Mouse (Mus musculus): Measurements from ENCODE around the gene D430042O09Rik. TPM values are rescaled to one million over a fixed set of nuclear protein-coding genes. Genes with fewer than 3 reads are reported as not detected.

Gene D430042O09Rik
- polyA plus RNA-seq, 1 experiment from 2014 or later, result 8.1 TPM

DNA sequence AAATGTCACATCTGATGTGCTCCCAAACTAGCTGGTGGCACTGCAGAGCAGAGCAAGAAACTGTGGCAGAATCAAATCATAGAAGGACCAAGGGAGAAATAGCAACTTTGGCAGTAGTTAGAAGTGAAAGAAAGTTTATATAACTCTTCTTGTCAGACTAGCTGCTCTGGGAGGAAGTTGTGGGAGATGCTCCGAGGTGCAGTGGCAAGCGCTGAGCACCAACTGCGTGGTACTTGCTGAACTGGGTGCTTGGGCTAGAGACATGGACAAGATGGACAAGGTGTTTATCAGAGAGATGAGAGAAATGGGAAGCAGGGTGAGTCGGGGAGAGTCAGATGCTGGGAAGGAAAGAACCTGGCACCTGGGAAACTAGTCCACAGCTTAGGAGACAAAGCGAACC, 180.1 kb downstream of the D430042O09Rik start:
- WGBS, result 90% methylated on average over 5 of the region's 5 CpGs
- H3K9ac ChIP-seq, result no peak overlapping the region
- ATAC-seq, result no peak
- no peak overlapping the region for H3K4me3 ChIP-seq
- no peak overlapping the region for H3K4me2 ChIP-seq
- H3K36me3 ChIP-seq (ENCODE audit: poor library complexity, severe bottlenecking), result no peaks in the 10 kb centered on the region
- no peaks in the 10 kb centered on the region for H3K9me3 ChIP-seq (replicated peaks)
- peaks cover 14% of the 10 kb centered on the region for H3K4me1 ChIP-seq
- no peak overlapping the region for H3K27ac ChIP-seq
- H3K27me3 ChIP-seq, result no peaks in the 10 kb centered on the region

DNA sequence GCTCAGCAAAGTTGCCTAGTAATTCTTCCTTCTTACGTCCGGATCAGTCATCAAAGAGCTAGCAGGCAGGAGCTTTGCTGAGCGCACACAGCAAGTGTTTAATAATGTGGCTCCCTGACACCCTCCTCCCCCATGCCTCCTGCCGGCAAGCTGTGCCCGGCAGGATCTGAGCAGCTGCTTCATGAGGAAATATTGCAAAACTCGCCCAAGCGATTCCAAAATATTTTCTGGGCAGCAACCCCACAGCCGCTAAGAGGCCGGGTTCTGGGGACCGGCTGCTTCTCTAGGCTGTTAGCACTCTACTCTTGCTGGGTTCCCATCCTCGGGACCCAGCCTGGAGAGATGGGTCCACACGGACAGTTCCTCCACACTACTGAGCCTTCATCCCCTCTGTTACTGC, 180.7 kb downstream of the D430042O09Rik start:
- H3K27me3 ChIP-seq, result no peaks in the 10 kb centered on the region
- whole genome bisulfite sequencing, result 67% methylated on average over 12 of the region's 12 CpGs
- H3K4me1 ChIP-seq, result peaks cover 14% of the 10 kb centered on the region
- no peak overlapping the region for H3K4me2 ChIP-seq
- no peak overlapping the region for H3K9ac ChIP-seq
- H3K27ac ChIP-seq, result no peak overlapping the region
- no peaks in the 10 kb centered on the region for H3K36me3 ChIP-seq (ENCODE audit: poor library complexity, severe bottlenecking)
- H3K4me3 ChIP-seq, result no peak overlapping the region
- H3K9me3 ChIP-seq (replicated peaks), result no peaks in the 10 kb centered on the region
- no peak for ATAC-seq

DNA sequence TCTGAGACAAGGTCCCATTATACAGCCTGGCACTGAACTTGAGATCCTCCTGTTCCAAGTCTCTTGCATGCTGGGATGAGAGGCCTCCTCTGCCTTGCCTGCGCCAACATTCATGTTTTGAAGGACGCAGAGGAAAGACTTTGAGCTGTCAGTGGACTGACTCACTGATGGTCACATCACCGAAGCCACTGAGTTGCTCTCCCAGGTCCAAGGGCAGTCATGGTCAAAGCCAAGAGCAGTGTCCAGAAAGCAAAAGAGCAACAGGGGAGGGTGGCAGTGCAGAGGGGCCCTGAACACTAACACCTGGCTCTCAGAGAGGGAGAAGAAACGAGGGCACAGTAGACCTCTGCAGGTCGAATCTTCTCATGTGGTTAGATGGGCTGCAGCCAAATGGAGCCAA, 185.9 kb downstream of the D430042O09Rik start:
- WGBS, result 94% methylated on average over 5 of the region's 5 CpGs
- Histone ChIP-seq H3K4me2 (no peak overlapping the region), H3K4me1 (no peaks in the 10 kb centered on the region), H3K27ac (no peak overlapping the region), H3K4me3 (no peak overlapping the region), H3K9me3 (replicated peaks) (no peaks in the 10 kb centered on the region), H3K36me3 (ENCODE audit: poor library complexity, severe bottlenecking) (no peaks in the 10 kb centered on the region), H3K9ac (no peak overlapping the region), H3K27me3 (no peaks in the 10 kb centered on the region)
- ATAC-seq, result no peak

DNA sequence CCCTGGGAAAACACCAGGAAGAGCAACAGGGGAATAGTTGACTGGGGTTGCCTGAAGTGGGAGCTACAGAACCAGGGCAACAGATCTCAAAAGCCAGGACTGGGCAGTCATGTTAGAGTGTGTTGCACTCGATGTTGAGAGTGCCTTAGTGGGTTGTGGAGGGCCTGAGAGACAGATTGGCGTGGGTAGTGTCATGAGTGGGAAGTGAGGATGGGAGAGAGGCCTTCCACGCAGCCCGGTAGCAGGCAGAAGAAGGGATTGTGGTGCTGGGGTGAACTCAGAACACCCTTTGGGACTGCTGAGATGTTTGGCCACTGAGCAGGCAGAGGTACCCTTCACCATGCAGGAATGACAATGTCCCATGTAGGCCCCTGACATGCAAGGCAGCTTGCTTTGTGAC, 189.4 kb downstream of the D430042O09Rik start:
- H3K4me3 ChIP-seq, result no peak overlapping the region
- no peaks in the 10 kb centered on the region for H3K27me3 ChIP-seq
- no peak for ATAC-seq
- H3K9ac ChIP-seq, result no peak overlapping the region
- 79% methylated on average over 4 of the region's 4 CpGs for WGBS
- H3K36me3 ChIP-seq (ENCODE audit: poor library complexity, severe bottlenecking), result no peaks in the 10 kb centered on the region
- no peak overlapping the region for H3K4me2 ChIP-seq
- H3K27ac ChIP-seq, result no peak overlapping the region
- 0 out of 2 replicates have a peak, but pooled peaks cover 7% of the 10 kb centered on the region for H3K4me1 ChIP-seq
- no peaks in the 10 kb centered on the region for H3K9me3 ChIP-seq (replicated peaks)

DNA sequence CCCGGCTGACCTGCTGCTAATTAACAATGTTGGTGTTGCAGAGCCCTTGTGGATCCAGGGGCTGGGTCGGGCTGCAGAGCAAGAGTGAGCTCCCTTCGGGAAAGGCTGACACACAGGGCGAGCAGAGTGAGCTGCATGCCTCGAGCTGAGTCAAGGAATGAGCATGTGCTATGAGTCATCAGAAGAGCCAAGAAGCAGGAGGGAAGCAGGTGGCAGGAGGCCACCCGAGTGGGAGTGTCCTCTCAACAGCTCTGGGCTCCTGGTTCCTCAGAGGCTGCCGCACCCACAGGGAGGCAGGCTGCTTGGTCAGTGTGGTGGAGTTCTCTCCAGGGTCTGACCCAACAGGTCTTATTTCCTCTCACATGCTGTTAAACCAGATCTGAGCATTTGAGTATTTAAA, 191.3 kb downstream of the D430042O09Rik start:
- no peaks in the 10 kb centered on the region for H3K36me3 ChIP-seq (ENCODE audit: poor library complexity, severe bottlenecking)
- no peaks in the 10 kb centered on the region for H3K9me3 ChIP-seq (replicated peaks)
- no peak overlapping the region for H3K9ac ChIP-seq
- no peak overlapping the region for H3K4me2 ChIP-seq
- 58% methylated on average over 7 of the region's 7 CpGs for WGBS
- 0 out of 2 replicates have a peak, but pooled peaks cover 7% of the 10 kb centered on the region for H3K4me1 ChIP-seq
- no peak for ATAC-seq
- H3K27me3 ChIP-seq, result no peaks in the 10 kb centered on the region
- no peak overlapping the region for H3K27ac ChIP-seq
- H3K4me3 ChIP-seq, result no peak overlapping the region

DNA sequence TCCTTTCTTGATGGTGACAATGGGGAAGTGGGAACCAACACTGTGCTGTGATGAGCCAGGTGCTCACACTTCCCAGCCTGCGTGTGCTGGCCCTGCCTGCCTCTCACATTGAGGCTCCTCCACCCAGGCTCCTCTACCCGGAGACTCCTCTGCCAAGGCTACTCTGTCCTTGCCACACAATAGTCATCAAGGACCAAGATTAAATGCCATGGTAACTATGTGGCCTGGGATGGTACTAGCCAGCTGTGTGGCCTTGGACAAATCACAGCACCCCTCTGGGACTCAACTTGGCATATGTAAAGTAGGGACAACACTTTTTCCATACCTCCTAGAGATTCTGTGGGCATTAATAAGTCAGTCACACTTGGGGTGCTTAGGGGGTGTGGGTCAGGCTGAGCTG, 192.2 kb downstream of the D430042O09Rik start:
- 53% methylated on average over 2 of the region's 2 CpGs for WGBS
- 0 out of 2 replicates have a peak, but pooled peaks cover 7% of the 10 kb centered on the region for H3K4me1 ChIP-seq
- H3K9ac ChIP-seq, result no peak overlapping the region
- no peak overlapping the region for H3K4me3 ChIP-seq
- no peaks in the 10 kb centered on the region for H3K36me3 ChIP-seq (ENCODE audit: poor library complexity, severe bottlenecking)
- H3K27me3 ChIP-seq, result no peaks in the 10 kb centered on the region
- no peak overlapping the region for H3K27ac ChIP-seq
- H3K9me3 ChIP-seq (replicated peaks), result no peaks in the 10 kb centered on the region
- no peak for ATAC-seq
- H3K4me2 ChIP-seq, result no peak overlapping the region

DNA sequence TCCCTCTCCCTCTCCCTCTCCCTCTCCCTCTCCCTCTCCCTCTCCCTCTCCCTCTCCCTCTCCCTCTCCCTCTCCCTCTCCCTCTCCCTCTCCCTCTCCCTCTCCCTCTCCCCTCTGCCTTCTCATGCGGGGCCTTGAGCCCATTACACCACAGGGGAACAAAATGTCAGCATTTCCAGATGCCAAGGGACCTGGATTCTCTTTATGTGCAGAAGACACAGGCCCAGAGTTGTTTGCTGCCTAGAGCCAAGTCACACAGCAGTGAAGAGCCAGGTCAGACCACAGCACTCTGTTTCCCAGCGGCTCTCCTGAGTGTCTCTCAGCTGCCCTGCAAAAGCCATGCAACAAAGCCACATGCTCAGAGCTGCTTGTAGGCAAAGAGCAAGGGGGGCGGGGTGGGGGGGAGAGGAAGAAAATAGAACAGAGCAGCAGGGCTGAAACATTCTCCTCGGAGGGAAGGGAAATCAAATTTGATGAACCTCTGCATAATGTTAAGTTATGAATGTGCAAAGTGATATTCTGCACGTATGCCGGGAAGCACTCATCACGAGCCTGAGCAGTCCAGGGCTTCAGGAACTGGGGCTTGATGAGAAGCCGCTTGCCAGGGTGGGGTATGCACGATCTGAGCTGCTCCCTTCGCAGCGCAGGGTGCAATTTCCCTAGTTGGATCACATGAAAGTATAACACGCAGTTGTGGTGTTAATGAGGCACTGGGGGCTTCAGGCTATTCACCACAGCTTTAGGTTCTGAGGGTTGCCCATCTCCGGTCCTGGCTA, 192.9 kb downstream of the D430042O09Rik start:
- no peaks in the 10 kb centered on the region for H3K27me3 ChIP-seq
- no peaks in the 10 kb centered on the region for H3K36me3 ChIP-seq (ENCODE audit: poor library complexity, severe bottlenecking)
- no peak overlapping the region for H3K4me2 ChIP-seq
- no peak overlapping the region for H3K9ac ChIP-seq
- H3K27ac ChIP-seq, result no peak overlapping the region
- no peaks in the 10 kb centered on the region for H3K9me3 ChIP-seq (replicated peaks)
- H3K4me3 ChIP-seq, result no peak overlapping the region
- H3K4me1 ChIP-seq, result 0 out of 2 replicates have a peak, but pooled peaks cover 7% of the 10 kb centered on the region
- no peak for ATAC-seq
- 53% methylated on average over 13 of the region's 13 CpGs for WGBS

DNA sequence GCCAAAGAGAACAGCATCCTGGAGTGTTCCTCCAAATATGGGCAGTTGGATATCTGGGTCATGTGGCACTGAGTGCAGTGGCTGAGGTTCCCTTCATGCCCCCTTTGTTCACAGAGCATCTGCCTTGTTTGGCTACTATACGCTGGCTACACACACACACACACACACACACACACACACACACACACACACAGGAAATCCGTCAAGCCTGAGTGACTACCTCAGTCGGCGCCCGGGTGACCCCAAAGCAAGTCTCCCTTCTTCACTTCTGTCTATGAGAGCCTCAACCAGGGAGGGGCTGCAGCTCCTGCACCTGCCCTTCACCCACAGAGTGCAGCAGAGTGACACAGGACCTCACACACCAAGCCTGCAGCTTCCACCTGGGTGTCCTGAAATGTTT, 213.1 kb downstream of the D430042O09Rik start:
- no peak overlapping the region for H3K4me3 ChIP-seq
- H3K9ac ChIP-seq, result no peak overlapping the region
- H3K9me3 ChIP-seq (replicated peaks), result no peaks in the 10 kb centered on the region
- 0 out of 2 replicates have a peak, but pooled peaks cover 3% of the 10 kb centered on the region for H3K4me1 ChIP-seq
- ATAC-seq, result no peak
- WGBS, result 88% methylated on average over 5 of the region's 5 CpGs
- H3K36me3 ChIP-seq (ENCODE audit: poor library complexity, severe bottlenecking), result no peaks in the 10 kb centered on the region
- no peak overlapping the region for H3K4me2 ChIP-seq
- H3K27me3 ChIP-seq, result no peaks in the 10 kb centered on the region
- no peak overlapping the region for H3K27ac ChIP-seq

DNA sequence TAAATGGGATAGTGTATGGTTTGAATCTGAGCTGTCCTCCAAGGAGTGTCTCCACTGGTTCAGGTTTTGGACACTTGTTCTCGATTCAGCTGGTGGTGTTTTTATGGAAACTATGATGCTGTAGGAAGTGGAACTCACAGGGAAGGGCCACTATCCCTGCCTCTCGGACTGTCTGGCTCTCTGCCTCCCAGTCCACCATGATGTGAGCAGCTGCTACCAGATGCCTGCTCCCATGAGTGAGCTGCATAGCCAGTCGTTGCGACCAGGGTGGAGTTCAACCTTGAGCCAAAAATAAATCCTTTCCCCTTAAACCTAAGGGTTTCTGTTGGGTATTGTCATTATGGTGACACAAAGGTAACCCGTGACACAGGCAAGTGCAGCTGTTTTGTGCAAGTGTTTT, 216.4 kb downstream of the D430042O09Rik start:
- WGBS, result 89% methylated on average over 5 of the region's 5 CpGs
- Histone ChIP-seq H3K27me3 (no peaks in the 10 kb centered on the region), H3K4me3 (no peak overlapping the region), H3K27ac (no peak overlapping the region), H3K4me2 (no peak overlapping the region), H3K9me3 (replicated peaks) (no peaks in the 10 kb centered on the region), H3K36me3 (ENCODE audit: poor library complexity, severe bottlenecking) (no peaks in the 10 kb centered on the region), H3K9ac (no peak overlapping the region), H3K4me1 (0 out of 2 replicates have a peak, but pooled peaks cover 3% of the 10 kb centered on the region)
- no peak for ATAC-seq

Other genes with a start within 250 kb of the D430042O09Rik start
- 137 TPM in 2 replicates for gene Nsmce1, start 216.3 kb upstream of the D430042O09Rik start, polyA plus RNA-seq (2015; fragmentation: Nextera tagmentation; extraction: Ambion mirVana)
- gene Il4ra, start 155.8 kb upstream of the D430042O09Rik start, polyA plus RNA-seq (2015; fragmentation: Nextera tagmentation; extraction: Ambion mirVana), result 1.8 and 2.0 TPM in 2 replicates
- gene Il21r, start 104.5 kb upstream of the D430042O09Rik start, polyA plus RNA-seq (2015; fragmentation: Nextera tagmentation; extraction: Ambion mirVana), result 0.24 and 0.26 TPM in 2 replicates
- 32.6 and 42.2 TPM in 2 replicates for gene Gtf3c1, start 108 bp upstream of the D430042O09Rik start, polyA plus RNA-seq (2015; fragmentation: Nextera tagmentation; extraction: Ambion mirVana)